Mouse (Mus musculus) embryo, embryonic 10.5 days (tissue): ENCODE data around the gene Arntl.
A peak's percentile ranks its signal among the peaks of the same experiment; 100 is the strongest.

Source experiments
- DNase-seq: peaks from one replicate; pipeline ENCODE4 v3.0.0-alpha.2; 2015; ENCODE audit warnings: low spot score

The Arntl gene

DNA sequence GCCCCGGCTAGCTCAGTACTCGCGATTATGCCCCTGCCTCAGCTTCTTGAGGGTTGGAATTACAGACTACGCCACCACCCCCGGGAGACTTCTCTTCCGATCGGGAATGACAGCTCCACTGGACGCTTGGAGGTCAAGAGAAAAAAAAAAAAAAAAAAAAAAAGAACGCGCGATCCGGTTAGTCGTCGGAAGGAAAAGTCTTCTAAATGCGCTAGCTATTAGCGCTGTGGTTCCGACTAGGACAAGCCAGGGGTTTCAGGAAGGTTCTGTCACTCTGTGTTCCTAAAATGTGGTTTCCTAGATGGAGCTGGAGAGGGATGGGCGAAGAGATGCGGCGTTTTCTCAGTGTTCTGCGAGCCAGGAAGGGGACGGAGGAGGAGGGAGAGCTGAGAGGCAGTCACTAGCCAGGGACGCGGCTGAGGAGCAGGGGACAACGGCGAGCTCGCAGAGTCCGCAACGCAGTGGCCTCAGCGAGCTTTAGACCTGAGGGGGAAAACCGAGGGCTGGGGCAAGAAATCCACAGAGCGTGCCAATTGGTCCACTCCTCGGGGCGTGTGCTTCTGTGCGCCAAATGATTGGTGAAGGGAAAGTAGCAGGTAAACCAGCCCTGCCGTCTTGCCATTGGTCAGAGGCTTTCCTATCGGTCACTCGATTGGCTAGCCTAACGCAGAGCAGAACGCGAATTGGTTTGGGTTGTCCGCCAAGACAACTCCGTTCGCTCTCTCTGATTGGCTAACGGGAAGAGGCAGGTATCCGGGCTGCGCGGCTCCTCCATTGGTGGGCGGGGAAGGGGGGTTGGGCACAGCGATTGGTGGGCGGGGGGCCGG is at the start of gene Arntl:
Gene Arntl, plus strand, starts transcription at position 822 of the 827 bp plus-strand sequence.
- DNase-seq: peak; percentile 99

DNA sequence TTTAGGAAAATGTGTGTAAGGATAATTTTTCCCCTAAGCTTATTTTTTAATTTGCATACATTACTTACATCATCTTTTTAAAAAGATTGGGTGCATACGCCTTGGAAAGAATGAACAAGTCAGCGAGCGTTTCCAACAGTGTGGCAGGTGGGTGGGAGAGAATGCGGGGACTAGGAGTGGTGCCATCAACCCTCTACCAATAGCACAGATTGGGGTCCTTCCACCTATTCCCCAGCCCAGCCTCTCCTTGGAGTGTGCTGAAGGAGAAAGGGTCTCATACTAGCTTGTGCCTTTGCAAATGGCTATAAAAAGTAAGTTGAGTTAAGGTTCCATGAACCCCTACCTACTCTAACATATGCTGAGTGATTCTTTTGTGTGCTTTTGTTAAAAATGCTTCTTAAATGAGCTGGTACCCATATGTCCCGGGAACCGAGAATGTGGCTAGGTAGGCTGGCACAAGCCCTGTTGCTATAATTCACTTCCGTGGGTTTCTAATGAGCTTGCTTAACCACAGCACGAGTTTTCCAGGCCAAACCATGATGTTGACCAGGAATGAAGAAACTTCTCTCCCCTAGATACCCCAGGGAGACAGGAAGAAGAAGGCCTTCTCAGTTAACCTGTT is 46.1 kb upstream of the Arntl start:
- DNase-seq: no peak

DNA sequence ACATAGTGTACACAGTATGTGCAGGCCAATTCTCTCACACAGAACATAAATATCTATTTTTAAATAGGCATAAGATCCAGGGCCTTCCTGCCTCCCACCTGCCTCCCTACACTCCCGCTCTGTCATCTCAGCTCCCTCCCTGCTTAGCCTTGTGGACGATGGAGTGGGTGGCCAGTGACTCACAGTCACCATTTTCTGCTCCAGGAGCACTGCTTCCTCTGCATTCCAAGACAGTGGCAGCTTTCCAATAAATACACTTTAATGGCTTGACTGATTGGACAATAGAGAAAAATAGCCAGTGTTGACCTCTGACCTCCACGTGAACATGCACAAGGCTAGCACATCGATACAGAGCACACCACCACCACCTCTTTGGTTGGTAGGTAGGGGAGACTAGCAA is 42.5 kb upstream of the Arntl start:
- DNase-seq: no peak

DNA sequence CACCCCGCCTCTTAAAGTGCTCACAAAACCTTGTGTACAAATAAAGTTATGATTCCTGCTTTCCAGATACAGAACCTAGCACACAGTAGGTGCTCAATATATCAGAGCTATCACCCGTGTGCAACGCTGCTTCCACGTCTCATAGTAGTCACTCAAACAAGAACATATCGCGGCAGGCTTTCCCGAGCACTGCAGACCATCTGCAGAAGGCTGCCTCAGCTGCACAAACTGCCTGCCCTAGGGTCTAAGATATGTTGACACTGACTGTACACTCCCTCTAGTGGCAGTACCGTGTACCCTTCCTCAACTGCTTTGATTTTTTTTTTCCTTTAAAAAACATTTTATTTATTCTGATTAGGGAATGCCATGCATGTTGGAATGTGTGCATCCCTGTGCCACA is 40.2 kb upstream of the Arntl start:
- DNase-seq: peak; percentile 81

DNA sequence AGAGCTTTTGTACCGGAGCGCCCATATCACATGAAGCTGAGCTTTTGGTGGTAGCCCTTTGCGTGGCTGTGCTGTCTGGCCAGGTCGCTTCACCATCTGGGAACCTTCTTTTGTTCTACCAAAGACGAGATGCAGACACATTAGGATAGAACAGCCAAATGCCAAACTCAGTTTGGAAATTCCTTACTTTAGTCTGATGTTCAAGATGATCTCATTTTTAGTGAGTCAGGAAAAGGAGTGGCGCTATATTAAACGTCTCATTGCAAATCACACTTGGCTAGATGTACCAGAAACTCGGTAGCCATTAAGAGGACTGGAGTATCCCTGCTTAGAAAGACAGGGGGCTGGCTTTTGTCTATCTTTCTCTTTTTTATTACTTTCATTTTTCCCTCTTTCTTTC is 38.7 kb upstream of the Arntl start:
- DNase-seq: no peak

DNA sequence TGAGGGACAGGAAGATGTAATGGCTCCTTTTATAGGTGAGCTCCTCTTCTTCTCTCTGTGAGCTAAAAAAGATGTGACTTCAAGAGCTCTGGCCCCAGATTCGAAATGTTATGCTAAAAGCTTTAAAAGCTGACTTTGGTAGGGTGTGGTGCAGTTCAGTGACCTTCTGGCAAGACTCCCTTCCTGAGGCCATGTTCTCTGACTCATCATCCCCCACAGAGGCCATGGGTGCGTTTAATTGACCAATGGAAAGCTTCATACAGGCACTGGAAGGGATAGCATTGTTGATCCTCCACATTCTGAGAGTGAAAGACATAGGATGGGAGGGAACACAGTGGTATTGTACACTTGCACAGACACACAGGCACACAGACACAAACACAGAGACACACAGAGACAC is 34.8 kb upstream of the Arntl start:
- no peak for DNase-seq

DNA sequence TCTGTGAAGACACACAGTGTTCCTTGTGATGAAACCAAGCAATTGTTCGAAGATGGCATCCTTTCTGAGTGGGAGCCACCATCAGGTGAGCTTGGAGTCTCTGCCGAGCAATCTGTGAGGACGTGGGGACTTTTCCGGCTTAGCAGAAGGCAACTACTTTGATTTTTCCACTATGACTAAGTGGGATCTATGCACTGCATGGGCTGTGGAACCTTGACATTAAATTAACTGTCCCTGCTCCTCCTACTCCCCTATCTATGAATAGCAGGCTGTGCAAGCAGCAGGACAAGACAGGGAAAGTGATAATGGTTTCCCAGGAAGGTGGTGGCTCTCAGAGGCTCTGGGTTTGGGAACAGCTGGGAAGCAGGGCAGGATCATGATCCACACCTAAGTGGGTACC is 31.8 kb upstream of the Arntl start:
- no peak for DNase-seq

DNA sequence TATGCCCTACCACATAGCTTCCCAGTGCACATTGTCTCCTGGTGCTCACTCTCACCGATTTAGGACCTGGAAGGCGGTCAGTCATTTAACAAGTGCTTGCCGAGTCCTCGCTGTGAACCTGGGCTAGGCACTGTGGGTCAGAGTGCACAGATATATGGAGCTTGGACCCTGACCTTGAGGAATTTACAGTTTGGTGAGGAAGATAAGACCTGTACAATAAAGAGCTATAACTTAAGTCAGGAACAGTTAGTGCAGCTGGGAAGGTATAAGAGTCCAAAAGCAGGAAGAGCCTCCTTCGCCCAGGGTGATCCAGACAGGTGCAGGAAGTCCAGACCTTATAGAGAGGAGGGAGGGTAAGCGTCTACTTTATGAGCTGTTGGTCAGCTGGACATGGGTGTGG is 29.2 kb upstream of the Arntl start:
- DNase-seq: no peak

DNA sequence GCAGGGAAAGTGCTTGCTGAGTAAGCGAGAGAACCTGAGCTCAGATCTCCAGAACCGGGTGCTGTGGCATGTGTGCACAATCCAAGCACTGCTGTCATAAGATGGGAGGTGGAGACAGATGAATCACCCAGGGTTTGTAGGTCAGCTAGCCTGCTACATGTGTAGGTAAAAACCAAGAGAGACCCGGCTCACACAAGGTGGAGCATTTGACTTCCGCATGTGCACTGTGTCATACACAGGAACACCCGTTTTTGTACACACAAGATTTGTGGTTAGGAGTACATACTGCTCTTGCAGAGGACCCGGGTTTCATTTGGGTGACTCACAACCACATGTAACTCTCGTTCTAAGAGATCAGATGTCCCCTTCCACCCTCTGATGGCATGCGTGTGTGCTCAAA is 23.5 kb upstream of the Arntl start:
- no peak for DNase-seq

DNA sequence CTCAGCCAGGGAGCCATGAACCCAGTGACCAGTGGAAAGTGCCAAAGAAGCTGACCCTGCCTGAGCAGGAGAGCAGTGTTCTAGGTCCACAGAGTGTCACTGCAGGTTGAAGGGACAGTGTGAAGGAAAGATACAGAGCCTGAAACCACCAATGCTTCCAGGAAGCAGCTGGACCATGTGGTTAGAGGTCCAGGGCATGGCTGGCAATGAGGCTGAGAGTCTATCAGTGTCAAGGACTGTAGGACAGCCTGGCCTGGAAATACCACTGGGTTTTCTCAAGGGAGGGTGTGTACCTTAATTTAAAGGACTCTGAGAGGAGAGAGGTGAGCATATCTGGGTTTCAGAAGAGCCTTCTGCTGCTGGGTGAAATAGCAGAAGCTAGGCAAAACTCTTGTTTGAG is 22.2 kb upstream of the Arntl start:
- DNase-seq: no peak

DNA sequence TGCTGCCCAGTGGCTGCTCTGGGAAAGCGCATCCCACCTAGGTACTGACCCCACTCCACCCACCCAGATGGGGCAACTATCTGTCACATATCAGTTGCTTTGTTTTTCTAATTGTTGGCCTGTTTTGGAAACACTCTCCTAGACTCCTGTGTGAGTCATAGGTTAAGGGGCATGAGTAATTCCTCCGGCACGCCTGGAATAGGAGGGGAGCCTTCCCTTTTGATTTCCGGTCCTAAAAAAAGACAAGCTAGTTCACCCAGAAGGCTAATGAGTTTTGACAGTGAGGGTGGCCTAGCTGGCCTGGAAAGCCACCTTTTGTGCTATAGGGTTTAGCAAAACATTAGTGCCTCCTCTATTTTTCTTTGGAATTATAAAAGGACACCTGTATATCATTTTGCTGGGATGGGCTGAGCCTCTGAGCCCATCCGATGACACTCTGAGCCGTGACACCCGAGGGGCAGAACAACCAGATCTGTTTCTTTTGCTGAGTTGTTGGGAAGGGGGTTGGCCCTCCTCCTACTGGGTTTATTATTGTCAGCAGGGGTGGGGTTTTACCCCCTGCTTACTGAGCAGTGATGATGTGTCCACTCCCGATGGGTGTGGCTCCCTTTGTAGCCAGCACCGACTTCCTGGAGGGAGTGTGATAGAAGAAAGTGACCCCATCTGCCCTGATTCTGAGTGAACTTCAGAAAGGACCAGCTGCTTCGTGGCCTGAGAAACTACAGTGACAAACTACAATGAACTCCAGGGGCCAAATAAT is 21.0 kb upstream of the Arntl start:
- DNase-seq: peak; percentile 25

DNA sequence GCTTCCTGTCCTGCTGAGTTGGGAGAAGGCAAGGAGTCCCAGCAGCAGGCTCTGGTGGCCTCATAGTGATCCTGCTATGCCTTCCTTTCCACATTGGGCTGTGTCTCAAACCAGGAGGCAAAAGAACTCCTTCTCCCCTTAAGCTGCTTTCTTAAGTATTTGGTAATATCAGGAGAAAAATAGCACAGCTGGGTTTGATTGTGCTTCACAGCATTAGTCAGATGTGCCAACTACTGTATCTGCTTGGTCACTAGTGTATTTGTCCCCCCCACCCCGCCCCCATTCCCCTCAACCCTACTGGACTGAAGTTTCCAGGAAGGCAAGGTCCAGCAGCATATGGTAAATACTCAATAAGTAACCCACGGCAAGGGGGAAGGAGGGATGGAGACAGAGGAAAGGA is 19.2 kb upstream of the Arntl start:
- DNase-seq: no peak

DNA sequence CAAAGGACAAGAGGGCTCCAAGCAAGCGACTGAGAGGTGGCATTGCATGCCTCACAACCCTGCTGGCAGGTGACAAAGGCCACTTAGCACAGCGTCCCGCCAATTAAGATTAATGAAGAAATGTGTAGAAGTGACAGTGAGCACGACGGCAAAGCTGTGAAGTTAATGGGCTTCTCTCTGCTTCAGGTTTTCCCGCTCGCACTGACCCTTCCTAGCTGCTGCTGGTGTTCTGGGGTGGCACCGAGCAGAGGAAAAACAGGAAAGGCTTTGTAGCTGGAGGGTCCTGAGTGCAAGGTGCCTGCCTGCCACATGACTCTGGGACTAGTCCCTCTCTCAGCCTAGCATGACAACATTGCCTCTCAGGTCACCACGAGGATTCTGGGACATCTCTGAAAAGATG is 18.7 kb upstream of the Arntl start:
- no peak for DNase-seq

DNA sequence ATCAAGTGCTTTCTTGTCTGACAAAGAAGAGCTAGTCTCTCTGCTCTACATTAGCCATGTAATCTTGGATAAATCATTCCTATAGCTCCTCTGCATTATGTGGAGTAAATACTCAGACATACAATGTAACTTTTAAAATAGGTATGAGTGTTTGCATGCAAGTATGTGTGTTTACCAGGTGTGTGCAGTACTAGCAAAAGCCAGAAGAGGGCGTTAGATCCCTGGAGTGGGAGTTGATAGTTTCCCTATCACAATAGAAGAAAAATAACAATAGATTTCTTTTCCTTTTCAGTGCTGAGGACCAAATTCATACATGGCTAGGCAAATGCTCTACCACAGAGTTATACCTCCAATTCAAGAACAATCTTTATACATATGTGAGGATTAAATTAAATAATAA is 15.5 kb upstream of the Arntl start:
- no peak for DNase-seq

DNA sequence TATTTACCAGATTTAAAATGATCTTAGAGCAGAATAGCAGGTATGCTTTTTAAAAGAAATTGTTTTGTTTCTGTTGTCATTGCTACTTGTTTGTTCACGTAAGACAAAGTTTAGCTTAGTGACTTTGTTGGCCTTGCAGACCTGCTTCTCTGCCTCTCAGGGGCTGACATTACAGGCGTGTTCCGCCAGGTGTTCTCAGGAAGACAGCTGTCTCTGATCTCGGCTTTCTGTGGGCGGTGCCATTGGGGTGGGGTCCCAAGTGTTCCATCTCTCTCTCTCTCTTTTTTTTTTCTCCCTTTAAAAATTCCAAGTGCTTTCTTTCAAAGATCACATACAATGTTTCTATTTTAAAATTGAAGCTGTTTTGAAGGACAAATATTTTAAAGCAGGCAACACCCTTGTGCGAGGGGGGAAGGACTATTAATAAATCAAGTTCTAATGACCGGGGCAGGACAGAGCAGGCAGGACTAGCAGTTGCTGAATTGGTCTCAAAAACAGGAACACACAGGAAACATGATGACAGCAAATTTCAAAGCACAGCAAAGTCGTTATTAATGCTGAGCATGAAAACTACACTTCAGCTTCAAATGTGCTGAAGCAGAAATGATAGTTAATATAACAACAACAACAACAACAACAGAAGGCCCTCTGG is 14.4 kb upstream of the Arntl start:
- DNase-seq: no peak

DNA sequence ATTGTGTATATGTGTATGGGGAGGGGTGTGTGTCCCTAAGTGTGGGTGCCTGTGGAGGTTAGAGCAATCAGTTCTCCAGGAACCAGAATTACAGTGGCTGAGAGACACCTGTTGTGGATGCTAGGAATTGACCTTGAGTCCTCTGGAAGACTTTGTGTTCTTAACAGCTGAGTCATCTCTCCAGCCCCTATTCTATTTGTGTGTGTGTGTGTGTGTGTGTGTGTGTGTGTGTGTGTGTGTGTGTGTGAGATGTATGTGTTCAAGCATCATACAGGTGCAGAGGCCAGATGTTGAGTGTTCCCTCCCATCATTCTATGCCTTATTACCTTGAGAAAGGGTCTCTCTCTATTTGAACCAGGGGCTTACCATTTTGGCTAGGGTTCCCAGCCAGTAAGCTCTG is 13.4 kb upstream of the Arntl start:
- no peak for DNase-seq

DNA sequence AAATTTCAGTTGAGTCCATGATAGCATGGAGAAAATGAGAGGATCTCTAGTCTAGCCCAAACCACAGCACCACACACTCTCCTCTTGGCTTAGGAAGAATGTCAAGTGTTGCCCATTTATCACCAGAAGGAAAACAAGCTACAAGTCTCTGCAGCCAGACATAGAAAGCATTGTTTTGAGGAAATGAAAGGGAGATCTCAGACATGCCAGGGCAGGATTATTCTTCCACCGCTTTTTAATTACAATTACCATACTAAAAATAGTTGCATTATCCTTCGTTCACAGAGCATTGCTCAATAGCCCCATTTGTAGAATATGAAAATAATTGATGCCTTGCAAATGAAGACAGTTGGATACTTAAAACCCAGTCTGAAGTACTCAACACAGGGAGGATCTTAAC is 12.0 kb upstream of the Arntl start:
- DNase-seq: no peak

DNA sequence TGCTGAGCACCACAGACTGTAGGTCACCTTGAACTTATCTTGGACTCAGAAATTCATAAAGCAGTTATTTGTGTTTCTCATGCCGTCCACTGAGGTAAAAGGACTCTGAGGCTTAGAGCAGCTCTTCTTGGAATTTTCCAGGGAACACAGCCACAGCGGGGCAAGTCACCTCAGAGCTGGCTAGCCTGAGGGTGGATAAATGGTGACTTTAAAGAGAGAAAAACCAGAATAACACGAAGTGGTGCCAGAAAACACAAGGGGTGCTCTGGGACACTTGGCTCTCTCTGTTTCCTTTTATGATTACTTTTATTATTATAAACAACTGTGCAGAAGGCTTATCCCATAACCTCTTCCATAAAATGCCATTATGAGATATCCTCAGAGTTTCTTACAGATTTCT is 11.1 kb upstream of the Arntl start:
- no peak for DNase-seq

DNA sequence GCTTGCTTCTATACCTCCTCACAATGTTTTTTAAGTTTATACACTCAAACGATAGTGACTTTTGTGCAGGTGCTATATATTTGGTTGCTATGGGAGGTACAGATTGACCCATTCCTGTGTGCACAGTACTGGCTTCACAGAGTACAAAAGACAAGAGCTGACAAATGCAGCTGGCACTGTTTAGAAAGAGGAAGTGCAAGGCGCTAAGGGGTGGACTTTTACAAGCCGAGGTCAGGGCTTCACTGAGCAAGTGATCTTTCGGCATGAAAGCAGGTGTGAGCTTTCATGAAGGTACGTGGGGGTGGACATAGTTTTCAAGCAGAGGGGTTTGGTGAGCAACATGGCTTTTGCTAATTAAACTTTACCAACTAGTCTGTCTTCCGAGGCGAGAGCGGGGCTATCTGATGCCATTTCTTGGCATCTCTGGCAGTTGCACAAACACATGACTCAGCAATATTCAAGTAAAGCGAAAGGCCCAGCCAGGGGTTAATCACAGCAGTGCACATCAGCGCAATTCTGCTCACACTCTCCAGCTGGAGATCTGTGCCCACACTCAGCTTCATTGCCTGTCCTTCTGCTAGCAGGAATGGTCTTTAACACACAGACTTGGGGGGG is 10.0 kb upstream of the Arntl start:
- DNase-seq: peak; percentile 37

DNA sequence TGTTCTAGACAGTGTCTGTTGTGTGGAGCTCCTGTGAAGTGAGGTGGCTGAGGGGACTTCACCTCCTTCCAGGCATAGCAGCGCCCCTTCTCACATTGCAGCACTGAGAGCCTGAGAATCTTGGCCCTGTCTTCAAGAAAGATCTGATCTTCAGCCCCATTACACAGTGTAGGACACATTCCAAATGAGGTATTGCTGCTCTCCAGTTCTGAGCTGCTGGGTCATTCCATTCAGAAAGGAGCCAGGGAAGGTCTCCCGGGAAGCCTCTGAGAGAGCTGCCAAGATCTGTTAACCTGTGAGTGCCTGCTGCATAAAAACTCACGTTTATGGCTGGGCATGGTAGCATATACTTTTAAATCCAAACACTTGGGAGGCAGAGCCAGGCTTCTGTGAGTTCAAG is 5.7 kb upstream of the Arntl start:
- no peak for DNase-seq

DNA sequence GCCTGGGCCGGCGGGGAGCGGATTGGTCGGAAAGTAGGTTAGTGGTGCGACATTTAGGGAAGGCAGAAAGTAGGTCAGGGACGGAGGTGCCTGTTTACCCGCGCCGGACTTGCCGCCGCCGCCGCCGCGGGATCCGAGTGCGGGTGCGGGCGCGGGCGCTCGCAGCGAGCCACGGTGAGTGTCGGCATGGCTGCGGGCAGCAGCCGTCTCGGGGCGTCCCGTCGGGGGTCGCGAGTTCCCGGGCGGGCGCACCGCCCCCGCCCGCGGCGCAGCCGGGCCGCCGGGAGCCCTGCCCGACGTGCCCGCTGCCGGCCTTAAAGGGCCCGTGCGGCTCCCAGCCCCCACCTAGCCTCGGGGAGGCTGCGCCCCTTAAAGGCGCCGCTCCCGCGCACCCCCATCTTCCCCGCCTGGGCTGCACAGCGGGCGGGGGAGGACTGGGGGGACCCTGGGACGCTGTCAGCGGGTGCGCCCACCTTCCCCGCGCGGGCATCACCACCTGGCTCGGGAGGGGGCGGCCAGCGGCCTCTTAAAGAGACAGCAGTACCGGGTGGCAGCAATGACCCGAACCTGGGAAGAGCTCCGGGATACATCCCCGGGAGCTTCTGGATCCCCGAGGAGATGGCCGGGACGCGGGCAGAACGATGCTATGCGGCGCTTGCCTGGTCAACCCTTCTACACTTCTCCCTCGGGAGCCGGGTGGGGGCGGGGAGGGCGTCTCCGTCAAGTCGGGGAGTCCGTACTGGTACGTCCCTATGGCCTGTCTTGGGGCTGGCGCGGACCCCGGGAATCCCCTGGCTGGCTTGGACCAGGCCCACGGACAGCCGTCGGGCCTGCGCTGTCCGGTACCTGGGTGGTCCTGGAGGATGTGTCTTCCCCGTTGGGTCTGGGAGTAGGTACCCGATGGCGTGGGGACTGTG is 464 bp downstream of the Arntl start:
- peak; percentile 25 for DNase-seq
